Mouse (Mus musculus) cerebellum, adult 8-10 months (tissue): ENCODE measurements around the gene Baiap2l1.
A peak's percentile ranks its signal among the peaks of the same experiment; 100 is the strongest.

Experiments
- DNase-seq: peaks from one replicate; pipeline ENCODE4 v3.0.0; 2022

The Baiap2l1 gene

GRCm38 (mm10) chr5:144256541-144256870, 101.4 kb downstream of the Baiap2l1 start:
- DNase-seq: no peak

- DNase-seq: peak; percentile 37
These were observed 102.0 kb downstream of the Baiap2l1 start for GRCm38 (mm10) chr5:144255632-144256540.

DNA sequence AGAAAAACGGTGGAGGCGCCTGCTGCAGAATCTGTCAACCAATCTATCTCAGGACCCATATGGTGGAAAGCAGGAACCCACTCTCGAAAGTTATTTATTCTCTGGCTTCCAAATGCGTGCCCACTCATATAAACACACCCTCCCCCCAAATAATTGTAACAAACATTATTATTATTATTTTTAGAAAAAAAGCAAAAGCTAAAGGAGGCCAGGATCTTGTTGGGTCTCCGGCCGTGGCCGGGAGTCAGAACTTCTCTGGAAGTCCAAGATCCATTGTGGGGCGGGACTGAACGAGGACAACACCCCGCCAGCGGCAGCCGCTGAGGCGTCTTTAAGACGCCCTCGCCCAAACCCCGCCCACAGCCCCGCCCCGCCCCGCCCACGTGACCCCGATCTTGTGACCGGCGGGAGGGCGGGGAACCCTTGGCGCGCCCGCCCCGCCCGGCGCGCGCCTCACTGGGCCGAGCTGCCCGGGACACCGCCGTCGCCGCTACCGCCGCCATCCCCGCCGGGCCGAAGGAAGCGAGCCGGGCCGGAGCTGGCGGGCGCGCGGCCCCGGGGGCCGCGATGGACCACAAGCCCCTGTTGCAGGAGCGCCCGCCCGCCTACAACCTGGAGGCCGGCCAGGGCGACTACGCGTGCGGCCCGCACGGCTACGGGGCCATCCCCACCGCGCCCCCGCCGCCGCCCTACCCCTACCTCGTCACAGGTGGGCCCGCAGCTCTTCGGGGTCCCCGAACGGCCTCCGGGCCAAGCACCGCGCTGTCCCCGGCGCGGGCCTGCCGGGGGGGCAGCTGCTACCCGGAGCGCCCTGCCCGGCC, 102.9 kb downstream of the Baiap2l1 start:
- DNase-seq: peak; percentile 77

DNA sequence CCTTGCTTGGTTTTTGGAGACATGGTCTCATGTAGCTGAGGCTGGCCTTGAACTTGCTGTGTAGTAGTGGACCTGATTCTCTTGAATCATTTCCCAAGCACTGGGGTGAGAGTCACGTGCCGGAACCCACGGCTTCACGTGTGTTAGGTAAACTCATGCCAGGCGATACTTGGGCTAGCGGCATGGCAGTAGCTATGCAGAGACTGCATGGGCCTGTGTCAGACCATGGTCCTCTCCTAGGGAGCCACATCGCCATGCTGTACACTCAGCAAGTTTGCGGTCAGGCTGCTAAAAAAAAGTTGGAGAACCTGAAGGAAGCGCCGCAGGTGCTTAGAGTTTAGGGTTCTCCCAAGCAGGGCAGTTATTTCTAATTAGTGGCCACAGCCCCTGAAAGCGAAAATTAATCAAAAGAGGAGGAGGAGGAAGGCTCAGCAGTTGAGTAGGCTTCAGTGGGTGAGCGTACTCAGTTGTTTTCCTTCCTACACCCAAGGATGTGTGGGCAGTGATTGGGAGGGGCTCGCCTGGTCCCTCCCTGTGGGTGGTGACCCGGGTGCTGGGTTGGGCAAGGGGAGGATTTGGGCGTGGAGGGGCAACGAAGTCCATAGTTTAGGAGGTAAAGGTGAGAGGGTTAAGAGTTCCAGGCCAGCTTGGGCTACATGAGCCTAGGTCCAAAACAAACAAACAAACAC, 103.6 kb downstream of the Baiap2l1 start:
- DNase-seq: no peak

- DNase-seq: no peak
These were observed 104.7 kb downstream of the Baiap2l1 start for GRCm38 (mm10) chr5:144253212-144253611.

- no peak for DNase-seq
These were observed 105.9 kb downstream of the Baiap2l1 start for GRCm38 (mm10) chr5:144251876-144252577.

GRCm38 (mm10) chr5:144249871-144250270, 108.0 kb downstream of the Baiap2l1 start:
- DNase-seq: no peak

DNA sequence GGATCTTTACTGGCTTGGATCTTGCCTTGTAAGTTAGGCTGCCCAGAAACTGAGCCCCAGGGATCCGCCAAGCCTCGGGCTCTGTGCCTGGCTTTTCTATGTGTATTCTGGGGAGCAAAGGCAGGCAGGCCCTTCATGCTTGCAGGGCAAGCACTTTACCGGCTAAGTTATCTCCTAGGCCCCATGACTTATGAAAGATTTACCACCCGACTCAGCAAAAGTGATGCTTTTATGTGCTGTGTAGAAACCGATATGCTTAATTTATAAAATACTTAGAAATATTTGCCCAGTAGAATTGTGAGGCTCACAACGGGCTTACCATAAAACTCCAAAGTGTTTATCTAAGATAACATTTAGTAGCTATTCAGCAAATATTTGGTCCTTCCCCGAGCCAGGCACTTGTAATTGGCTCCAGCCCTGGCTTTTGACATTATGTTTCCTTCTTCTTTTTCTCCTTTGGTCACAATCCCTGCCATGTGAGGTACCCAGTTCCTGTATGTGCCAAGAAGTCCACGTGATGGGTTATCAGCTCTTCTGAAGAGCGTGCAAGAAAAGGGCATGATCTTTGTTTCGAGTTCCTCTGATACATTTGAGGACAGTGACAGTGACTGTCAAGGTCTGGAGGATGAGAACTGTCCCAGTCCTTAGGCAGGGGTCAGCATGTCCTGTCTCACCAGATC, 109.9 kb downstream of the Baiap2l1 start:
- no peak for DNase-seq

- DNase-seq: no peak
These were observed 110.6 kb downstream of the Baiap2l1 start for GRCm38 (mm10) chr5:144247307-144247706.

- no peak for DNase-seq
These were observed 111.2 kb downstream of the Baiap2l1 start for GRCm38 (mm10) chr5:144246669-144247068.

DNA sequence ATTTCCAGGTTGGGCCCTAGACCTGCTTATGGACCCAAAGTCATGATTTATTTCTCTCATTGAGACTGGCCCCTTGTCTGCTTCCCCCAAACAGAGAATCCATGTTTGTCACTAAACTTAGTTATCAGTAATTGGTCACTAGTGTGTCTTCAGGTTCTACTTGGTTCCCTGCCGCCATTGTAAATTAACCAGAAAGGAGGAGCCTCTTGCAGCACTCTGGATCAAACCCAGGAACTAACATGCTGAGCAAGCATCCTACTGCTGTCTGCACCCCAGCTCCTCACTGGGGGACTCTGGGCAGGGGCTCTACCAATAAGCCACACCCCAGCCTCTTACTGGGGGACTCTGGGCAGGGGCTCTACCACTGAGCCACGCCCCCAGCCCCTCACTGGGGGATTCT, 112.3 kb downstream of the Baiap2l1 start:
- DNase-seq: no peak

DNA sequence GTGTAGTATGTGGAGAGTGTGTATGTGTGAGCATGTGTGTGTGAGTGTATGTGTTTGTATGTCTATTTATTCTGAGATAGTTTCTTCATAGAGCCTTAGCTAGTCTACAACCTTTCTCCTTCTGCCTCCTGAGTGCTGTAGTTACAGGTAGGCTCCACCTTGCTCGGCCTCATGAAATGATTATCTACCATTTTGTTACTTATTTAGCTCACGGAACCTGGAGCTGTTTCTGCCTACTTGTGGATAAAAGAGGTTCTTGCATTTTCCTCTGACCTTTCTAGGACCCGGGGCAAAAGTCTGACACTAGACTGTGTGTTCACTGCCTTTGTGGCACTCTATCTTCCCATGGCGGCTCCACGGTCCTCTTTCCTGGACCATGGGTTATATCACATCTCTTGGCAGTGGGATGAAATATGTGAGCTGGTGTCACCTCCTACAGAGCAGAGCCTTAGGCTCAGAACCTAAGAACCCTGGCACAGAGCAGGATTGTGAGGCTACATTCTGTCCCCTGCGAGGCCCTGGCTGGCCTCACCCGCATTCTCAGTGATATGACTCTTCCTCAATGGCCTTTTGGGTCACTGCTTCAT, 113.9 kb downstream of the Baiap2l1 start, which contains the start of gene Bri3:
TSS of gene Bri3 (plus strand) at position 537 of the 587 bp plus-strand sequence.
- DNase-seq: no peak

- DNase-seq: no peak
These were observed 118.9 kb downstream of the Baiap2l1 start for GRCm38 (mm10) chr5:144238969-144239368.

DNA sequence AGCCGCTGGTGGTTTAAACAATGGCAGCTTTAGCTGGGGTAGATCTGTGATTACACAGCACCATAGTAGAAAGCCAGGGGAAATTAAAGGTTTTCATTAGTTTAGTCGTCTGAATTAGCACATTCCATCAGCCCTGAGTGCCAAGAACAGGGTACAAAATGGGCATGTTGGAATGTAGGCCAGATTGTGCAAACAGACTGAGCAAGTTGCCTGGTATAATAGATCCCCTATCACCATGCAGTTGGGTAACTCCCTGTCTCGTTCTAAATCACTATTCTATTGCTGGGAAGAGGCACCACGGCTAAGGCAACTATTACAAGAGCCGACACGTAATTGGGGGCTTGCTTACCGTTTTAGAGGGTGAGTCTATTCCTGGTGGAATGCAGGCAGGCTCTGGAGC, 123.2 kb downstream of the Baiap2l1 start:
- DNase-seq: no peak

DNA sequence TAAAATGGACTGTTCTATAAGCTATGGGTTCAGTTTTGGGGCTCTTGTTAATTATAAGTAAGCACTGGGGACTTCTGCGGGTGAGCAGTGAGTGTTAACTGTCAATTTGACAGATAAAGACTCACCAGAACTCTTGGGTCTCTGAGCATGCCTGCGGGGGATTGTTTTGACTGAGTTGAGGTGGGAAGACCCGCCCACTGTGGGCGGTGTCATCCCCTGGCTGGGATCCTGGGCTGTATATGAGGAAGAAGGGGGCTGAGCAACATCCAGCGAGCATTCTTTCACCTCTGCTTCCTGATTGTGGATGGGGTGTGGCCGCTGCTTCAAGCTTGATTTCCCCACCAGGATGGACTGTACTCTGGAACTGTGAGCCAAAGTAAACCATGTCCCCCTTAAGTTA, 123.7 kb downstream of the Baiap2l1 start:
- DNase-seq: no peak

DNA sequence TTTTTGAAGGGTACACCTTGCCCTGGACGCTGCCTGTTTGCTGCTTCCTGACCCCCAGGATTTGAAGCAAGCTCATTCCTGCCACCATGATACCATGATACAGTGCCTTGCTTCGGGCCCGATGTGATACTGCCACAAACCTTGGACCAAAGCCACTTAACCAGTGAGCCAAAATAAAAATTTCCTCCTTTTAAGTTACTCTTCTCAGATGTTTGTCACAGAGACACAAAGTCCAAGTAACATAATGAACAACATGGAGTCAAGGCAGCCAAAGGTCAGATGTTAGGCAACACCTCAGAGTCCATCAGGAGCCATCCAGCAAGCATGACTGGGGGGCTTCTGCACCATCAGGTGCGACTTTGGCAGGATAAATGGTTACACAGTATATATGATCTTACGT, 125.4 kb downstream of the Baiap2l1 start:
- no peak for DNase-seq

GRCm38 (mm10) chr5:144231410-144231809, 126.5 kb downstream of the Baiap2l1 start:
- no peak for DNase-seq

DNA sequence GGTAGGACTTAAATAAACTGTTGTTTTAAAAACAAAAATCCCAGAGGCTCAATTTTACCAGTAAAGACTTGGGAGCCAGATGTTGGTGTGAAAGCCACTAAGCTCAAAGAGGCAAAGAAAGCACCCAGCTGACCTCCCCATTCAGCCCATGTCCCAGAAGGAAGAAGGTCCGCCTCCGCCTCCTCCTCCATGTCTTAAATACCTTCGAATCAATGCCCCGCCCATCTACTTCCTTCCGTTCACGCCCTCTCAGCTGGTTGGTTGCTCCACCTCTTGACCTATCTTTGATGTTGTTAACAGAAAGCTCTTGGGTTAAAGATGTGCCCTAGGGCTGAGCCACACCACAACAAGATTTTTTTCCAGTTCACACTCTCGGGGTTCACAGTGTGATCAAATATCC, 127.7 kb downstream of the Baiap2l1 start:
- no peak for DNase-seq

- no peak for DNase-seq
These were observed 131.7 kb downstream of the Baiap2l1 start for GRCm38 (mm10) chr5:144226220-144226619.

DNA sequence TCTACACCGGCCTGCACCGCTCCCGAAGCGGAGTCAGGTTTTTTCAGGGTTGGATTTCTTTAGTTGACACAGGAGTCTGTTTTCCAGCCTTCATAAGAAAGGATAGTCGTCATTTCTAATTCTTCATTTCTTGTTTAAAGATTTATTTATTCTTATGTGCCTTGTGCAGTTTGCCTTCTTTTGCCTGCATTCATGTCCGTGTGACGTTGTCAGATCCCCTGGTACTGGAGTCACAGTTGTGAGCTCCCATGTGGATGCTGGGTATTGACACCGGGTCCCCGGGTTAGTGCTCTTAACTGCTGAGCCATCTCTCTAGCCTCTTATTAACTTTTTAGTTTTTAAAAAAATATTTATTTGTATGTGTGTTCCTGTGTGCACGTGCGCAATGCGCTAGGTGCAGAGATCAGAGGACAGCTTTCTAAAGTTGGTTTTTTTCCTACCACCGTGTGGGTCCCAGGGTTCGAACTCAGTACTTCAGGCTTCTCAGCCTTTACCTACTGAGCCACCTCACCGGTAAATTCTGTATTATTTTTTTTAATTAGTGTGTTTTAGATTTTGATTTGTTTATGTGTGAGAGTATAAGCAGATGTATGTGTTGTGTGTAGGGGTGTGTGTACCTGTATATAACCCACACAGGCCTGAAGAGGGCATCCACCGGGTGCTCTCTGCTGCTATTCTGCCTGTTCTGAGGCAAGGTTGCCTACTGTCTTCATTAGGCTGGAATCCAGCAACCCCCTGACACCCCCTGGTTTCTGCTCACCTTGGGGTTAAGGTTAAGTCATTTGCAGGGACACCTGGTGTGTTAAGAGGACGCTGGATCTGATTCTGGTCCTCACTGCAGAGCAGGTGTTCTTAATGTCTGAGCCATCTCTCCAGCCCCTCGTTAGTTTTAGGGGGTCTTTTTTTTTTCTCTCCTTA, 133.8 kb downstream of the Baiap2l1 start:
- no peak for DNase-seq

GRCm38 (mm10) chr5:144223503-144223862, 134.4 kb downstream of the Baiap2l1 start, which contains the start of gene Tecpr1:
Gene Tecpr1 (minus strand): TSS chr5:144223615.
- DNase-seq: peak; percentile 93
